Mouse (Mus musculus) liver, adult 2 months (tissue): ENCODE data around the gene Tma7. TPM values are rescaled to one million over a fixed set of nuclear protein-coding genes. Genes with fewer than 3 reads are reported as not detected.

Experiments
- DNase-seq: peaks from one replicate; pipeline ENCODE4 v3.0.0-alpha.2; 2011; ENCODE audit warnings: low read depth, low spot score; ENCODE audit errors: extremely low read depth
- H3K27ac ChIP-seq: fragments of 200-500 bp; replicated peaks from 2 replicates; pipeline ENCODE4 v1.5.1; 2012; ENCODE audit warnings: low read depth, mild to moderate bottlenecking, control low read depth, inconsistent platforms, low read length; ENCODE audit not compliant: insufficient read depth
- H3K27me3 ChIP-seq: fragments of 200-500 bp; 2 replicates; pipeline ENCODE4 v1.6.1; 2012; ENCODE audit warnings: mild to moderate bottlenecking, moderate library complexity, low read length, inconsistent platforms; ENCODE audit not compliant: control insufficient read depth, insufficient read depth
- H3K36me3 ChIP-seq: fragments of 200-500 bp; 2 replicates; pipeline ENCODE4 v1.6.1; 2012; ENCODE audit warnings: low read length, inconsistent platforms; ENCODE audit not compliant: control insufficient read depth, insufficient read depth
- H3K4me1 ChIP-seq: fragments of 200-500 bp; 2 replicates; pipeline ENCODE4 v1.6.1; 2011; ENCODE audit warnings: low read length; ENCODE audit not compliant: control insufficient read depth, insufficient read depth
- H3K4me3 ChIP-seq: fragments of 200-500 bp; 2 replicates; pipeline ENCODE4 v1.5.1; 2011; ENCODE audit warnings: low read depth, mild to moderate bottlenecking, control low read depth, low read length, moderate library complexity; ENCODE audit not compliant: insufficient read depth
- H3K79me2 ChIP-seq: fragments of 200-500 bp; 2 replicates; pipeline ENCODE4 v1.6.1; 2012; ENCODE audit warnings: inconsistent platforms, mild to moderate bottlenecking, low read length, moderate library complexity; ENCODE audit not compliant: control insufficient read depth, insufficient read depth
- H3K9ac ChIP-seq: fragments of 200-500 bp; 2 replicates; pipeline ENCODE4 v1.6.1; 2012; ENCODE audit warnings: low read depth, mild to moderate bottlenecking, control low read depth, inconsistent platforms, low read length
- CTCF ChIP-seq: fragments of 200-500 bp; IDR thresholded peaks from 2 replicates; pipeline ENCODE4 v1.5.1; 2011; ENCODE audit warnings: low read depth, low read length, control low read depth
- POLR2A ChIP-seq: fragments of 200-500 bp; IDR thresholded peaks from 2 replicates; pipeline ENCODE4 v1.6.1; 2011; ENCODE audit warnings: low read length, control low read depth; ENCODE audit not compliant: insufficient read depth; ENCODE audit errors: extremely low read depth
- WGBS: fragments of 180-500 bp; shearing (Covaris S2); methylation state at CpG from one replicate; pipeline ENCODE4 v1.1.7; 2018; 5-methylcytosine and 5-hydroxymethylcytosine counted together
- polyA plus RNA-seq: library from polyadenylated mRNA; depleted of rRNA; stranded (reverse); fragments of >200 nt; gene quantifications from 2 replicates; pipeline ENCODE4 v1.2.3, GENCODE M21; 2012
- total RNA-seq: library from RNA; depleted of rRNA; stranded (reverse); fragments of >200 nt; gene quantifications from 2 replicates; pipeline ENCODE4 v1.2.3, GENCODE M21; 2014

The Tma7 gene
- total and polyA plus RNA-seq, 2 experiments, result 23.3 to 54.7 TPM

DNA sequence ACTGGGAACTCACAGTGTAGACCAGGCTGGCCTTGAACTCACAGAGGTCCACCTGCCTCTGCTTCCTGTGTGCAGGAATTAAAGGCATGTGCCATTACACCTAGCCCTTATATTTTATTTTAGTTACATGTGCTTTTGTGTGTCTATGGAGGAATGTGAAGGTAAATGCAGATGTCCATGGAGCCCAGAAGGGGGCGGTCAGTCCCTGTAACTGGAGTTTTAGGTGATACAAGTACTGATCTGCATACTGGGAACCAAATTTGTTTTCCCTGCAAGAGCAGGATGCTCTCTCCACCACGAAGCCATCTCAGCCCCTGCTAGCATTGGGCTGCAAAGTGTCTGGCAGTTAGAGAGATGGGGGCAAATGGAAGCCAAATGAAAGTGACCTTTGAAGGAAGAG is 2.5 kb upstream of the Tma7 start:
- no peak for DNase-seq
- H3K27ac ChIP-seq, result no peak overlapping the region
- no peak overlapping the region for H3K9ac ChIP-seq
- no peak overlapping the region for H3K4me3 ChIP-seq
- peak; percentile 56 for TF ChIP-seq CTCF
- TF ChIP-seq POLR2A, result no peak
- H3K27me3 ChIP-seq, result no peaks in the 10 kb centered on the region
- 33% methylated on average over 2 of the region's 2 CpGs for WGBS
- peaks cover 5% of the 10 kb centered on the region; the same call in 1 of the 2 replicates for H3K36me3 ChIP-seq
- peaks cover 9% of the 10 kb centered on the region for H3K4me1 ChIP-seq
- peaks cover 6% of the 10 kb centered on the region; the same call in 1 of the 2 replicates for H3K79me2 ChIP-seq

DNA sequence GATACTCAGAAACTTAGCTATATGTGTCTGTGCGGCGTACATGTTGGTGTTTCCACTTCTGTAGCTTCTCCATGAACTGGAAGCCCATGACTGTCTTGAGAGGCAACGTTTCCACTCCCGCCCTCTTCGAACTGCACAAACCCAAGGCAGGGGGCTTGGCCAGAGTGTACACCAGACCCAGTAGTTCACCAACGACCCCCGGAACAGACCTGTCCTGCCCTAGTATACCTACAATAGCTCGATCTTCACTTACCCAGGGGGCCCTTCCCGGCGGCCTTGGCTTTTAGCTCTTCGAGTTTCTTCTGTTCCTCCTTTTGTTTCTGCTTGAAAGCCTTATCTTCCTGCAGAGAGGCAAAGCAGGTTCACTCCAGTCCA is 651 bp downstream of the Tma7 start:
- no peak overlapping the region for H3K27ac ChIP-seq
- WGBS, result 3% methylated on average over 11 of the region's 11 CpGs
- H3K9ac ChIP-seq, result peak overlapping the region; percentile 72
- H3K36me3 ChIP-seq, result peaks cover 7% of the 10 kb centered on the region
- no peak for DNase-seq
- no peaks in the 10 kb centered on the region for H3K27me3 ChIP-seq
- H3K4me1 ChIP-seq, result peaks cover 6% of the 10 kb centered on the region
- TF ChIP-seq POLR2A (no peak), CTCF (no peak)
- H3K4me3 ChIP-seq, result peak overlapping the region; percentile 81
- H3K79me2 ChIP-seq, result peaks cover 6% of the 10 kb centered on the region; the same call in 1 of the 2 replicates

DNA sequence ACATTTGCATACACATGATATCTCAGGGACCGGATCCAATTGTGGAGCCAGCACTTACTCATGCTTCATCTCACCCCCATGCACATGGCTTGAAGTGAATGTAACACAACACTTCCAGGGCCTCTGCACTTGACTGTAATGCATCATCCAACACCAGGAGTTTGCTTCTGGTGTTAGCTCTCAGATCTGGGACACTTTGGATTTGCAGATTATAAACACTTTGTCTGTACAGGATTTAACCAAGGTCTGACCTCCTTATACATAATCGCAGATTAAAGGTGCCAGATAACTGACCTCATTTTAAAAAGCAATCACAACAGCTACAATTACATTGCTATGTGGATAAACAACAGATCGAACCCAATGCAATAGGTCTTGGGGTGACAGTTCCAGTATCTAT is 1.9 kb downstream of the Tma7 start:
- peaks cover 7% of the 10 kb centered on the region for H3K36me3 ChIP-seq
- H3K27me3 ChIP-seq, result no peaks in the 10 kb centered on the region
- TF ChIP-seq POLR2A (no peak), CTCF (no peak)
- H3K27ac ChIP-seq, result no peak overlapping the region
- no peak overlapping the region for H3K4me3 ChIP-seq
- no peak overlapping the region for H3K9ac ChIP-seq
- WGBS, result 84% methylated on average over 3 of the region's 3 CpGs
- DNase-seq, result no peak
- peaks cover 6% of the 10 kb centered on the region; the same call in 1 of the 2 replicates for H3K79me2 ChIP-seq
- H3K4me1 ChIP-seq, result peaks cover 6% of the 10 kb centered on the region

DNA sequence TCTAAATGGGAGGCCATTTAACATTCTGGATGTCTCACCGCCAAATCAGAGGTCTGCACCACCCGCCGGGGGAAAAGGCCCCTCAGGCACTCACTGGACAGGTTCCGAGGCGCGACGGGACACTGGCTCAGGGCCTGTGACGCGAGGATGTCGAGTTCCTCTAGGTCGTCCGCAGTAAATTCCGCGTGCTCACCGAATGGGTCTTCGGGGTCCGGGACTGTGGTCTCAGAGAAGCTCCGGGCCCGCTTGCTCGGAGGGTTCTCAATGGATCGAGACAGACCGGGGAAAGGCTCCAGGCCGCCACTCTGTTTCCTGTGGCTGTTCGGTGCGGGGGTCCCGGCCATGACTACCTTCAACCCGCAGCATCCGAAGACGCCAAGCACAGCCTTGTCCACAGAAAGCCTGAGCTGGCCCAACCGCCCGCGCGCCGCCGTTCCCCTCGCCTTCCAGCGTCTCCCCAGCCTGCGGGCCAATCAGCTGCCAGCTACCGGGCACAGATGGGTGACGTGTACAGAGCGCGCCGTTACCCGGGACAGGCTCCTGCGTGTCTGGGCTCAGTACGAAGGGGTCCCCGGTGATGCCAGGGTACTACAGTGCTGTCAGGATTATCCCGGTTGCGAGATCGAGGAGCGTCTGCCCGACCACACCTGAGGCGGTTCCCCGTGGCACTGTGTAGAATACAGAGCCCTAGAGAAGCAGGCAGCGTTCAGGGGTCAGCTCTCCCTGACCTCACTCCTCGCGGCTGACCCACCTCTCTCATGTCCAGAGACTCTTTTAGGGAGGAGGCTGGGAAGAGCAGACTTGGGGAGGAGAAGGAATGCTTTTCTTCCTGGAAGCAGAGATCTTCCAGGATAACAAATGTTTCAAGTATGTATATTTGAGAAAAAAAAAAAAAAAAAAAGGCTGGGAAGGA is 8.5 kb downstream of the Tma7 start, which contains the start of gene Atrip:
Atrip (minus strand) TSS at position 464 of the 913 bp plus-strand sequence.
- Histone ChIP-seq H3K9ac (peak within 1 kb of the TSS; percentile 80), H3K27ac (peak within 1 kb of the TSS; percentile 59), H3K27me3 (no peaks in the 10 kb centered on the region), H3K79me2 (peaks cover 12% of the 10 kb centered on the region), H3K4me3 (peak within 1 kb of the TSS; percentile 77), H3K36me3 (peaks cover 10% of the 10 kb centered on the region; the same call in 1 of the 2 replicates), H3K4me1 (peaks cover 7% of the 10 kb centered on the region)
- WGBS, result under 1% methylated on average over 57 of the region's 57 CpGs
- DNase-seq, result peak; percentile 71
- TF ChIP-seq CTCF, result no peak
- TF ChIP-seq POLR2A, result peak; percentile 48

DNA sequence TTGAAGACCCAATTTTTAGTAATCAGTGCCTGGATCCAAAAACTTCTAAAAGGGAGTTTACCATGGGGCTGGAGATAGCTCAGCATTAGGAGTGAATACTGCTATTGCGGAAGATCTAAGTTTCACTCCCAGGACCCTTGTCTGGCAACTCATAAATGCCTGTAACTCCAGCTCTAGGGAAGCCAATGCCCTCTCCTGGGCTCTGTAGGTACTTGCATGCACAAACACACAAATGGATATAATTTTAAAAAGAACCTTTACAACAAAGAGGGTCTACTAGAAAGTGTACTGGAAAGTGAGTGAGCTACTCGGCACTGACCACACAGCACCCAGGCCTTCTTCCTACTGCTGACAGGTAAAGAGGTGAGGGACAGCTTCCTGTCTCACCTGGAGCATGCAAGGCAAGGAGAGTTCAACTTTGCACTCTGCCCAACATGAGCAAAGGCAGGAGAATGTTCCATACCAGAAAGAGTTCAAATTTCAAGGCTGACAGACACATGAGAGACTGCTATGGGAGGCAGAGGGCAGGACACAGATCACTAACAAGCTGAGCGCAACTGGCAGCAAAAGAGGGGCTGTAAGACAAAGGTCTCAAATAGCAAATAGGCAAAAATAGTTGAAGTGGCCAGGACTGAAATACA is 14.2 kb downstream of the Tma7 start:
- Histone ChIP-seq H3K27me3 (no peaks in the 10 kb centered on the region), H3K79me2 (peaks cover 7% of the 10 kb centered on the region), H3K9ac (no peak overlapping the region), H3K4me1 (peaks cover 3% of the 10 kb centered on the region), H3K4me3 (no peak overlapping the region), H3K27ac (no peak overlapping the region), H3K36me3 (peaks cover 32% of the 10 kb centered on the region)
- TF ChIP-seq CTCF, result no peak
- TF ChIP-seq POLR2A, result no peak
- peak; percentile 40 for DNase-seq
- WGBS, result 94% methylated on average over 3 of the region's 3 CpGs
